Mouse (Mus musculus) CH12.LX (cell line): ENCODE measurements around the gene Ccdc71l.

Experiments
- CHD2 ChIP-seq: IDR thresholded peaks from 2 replicates; pipeline ENCODE4 v1.6.1; 2011; ENCODE audit warnings: low read length, improper control_type of control experiment
- CTCF ChIP-seq, 2 experiments: IDR thresholded peaks in 1 of 2; conservative IDR thresholded peaks in 1 of 2; 2 replicates each; pipeline ENCODE4 v1.5.1; 2011 to 2012; ENCODE audit warnings: low read depth in 2 of 2, low read length in 2 of 2, improper control_type of control experiment in 1 of 2, inconsistent platforms in 1 of 2, mild to moderate bottlenecking in 1 of 2, moderate library complexity in 1 of 2
- MAX ChIP-seq: IDR thresholded peaks from 2 replicates; pipeline ENCODE4 v1.6.1; 2011; ENCODE audit warnings: low read length, improper control_type of control experiment
- MEF2A ChIP-seq: IDR thresholded peaks from 2 replicates; pipeline ENCODE4 v1.6.1; 2014; ENCODE audit warnings: low read depth, mild to moderate bottlenecking, inconsistent platforms, low read length, improper control_type of control experiment, borderline replicate concordance
- POLR2A ChIP-seq: IDR thresholded peaks from 2 replicates; pipeline ENCODE4 v1.6.1; 2011; ENCODE audit warnings: low read depth, mild to moderate bottlenecking, improper control_type of control experiment, low read length
- RAD21 ChIP-seq: IDR thresholded peaks from 2 replicates; pipeline ENCODE4 v1.6.1; 2011; ENCODE audit warnings: low read depth, mild to moderate bottlenecking, low read length, improper control_type of control experiment, moderate library complexity
- SIN3A ChIP-seq: IDR thresholded peaks from 2 replicates; pipeline ENCODE4 v1.6.1; 2012; ENCODE audit warnings: low read length, improper control_type of control experiment, inconsistent platforms
- SMC3 ChIP-seq: IDR thresholded peaks from 2 replicates; pipeline ENCODE4 v1.6.1; 2011; ENCODE audit warnings: low read depth, low read length, improper control_type of control experiment
- USF1 ChIP-seq: IDR thresholded peaks from 2 replicates; pipeline ENCODE4 v1.6.1; 2014; ENCODE audit warnings: low read depth, mild to moderate bottlenecking, inconsistent platforms, low read length, improper control_type of control experiment
- ZNF384 ChIP-seq: IDR thresholded peaks from 2 replicates; pipeline ENCODE4 v1.6.1; 2012; ENCODE audit warnings: low read depth, low read length, improper control_type of control experiment, inconsistent platforms

DNA sequence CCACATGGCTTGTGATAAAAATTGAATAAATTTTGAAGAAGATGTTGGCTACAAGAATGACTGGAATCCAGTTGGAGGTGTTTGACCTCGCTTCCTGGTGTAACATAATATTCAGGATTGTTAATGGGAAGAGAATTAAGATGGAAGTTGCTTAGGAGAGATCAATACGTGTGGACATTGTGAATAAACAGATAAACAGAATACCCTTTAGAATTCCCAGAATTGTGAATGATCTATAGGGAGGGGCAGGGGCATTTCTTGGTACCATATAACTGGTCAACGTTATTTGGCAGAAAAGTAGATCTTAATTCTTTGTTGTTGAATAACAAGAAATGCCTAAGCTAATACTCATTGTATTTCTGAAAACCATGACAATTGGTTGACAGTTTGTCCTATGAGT is 2.0 kb downstream of the Ccdc71l start:
- TF ChIP-seq SMC3 (no peak), MEF2A (no peak), SIN3A (no peak), ZNF384 (no peak), POLR2A (no peak), MAX (no peak), CHD2 (no peak), USF1 (no peak), RAD21 (no peak), CTCF (conservative IDR thresholded peaks at IDR 0.05 in 1 of 2, IDR thresholded peaks at IDR 0.05 in 1 of 2; ENCODE audit: low read depth in 2 of 2, low read length in 2 of 2) (no peak)
